Mouse (Mus musculus) embryonic fibroblast, embryonic 13.5 days (primary cell): Measurements from ENCODE around the gene Erbb4. TPM values are rescaled to one million over a fixed set of nuclear protein-coding genes. Genes with fewer than 3 reads are reported as not detected.

ENCODE experiments used
- H3K27ac ChIP-seq: 2 replicates; pipeline ENCODE4 v1.5.1; 2012; ENCODE audit warnings: low read length, control low read depth, inconsistent platforms; ENCODE audit not compliant: insufficient read depth
- H3K4me1 ChIP-seq: 2 replicates; pipeline ENCODE4 v1.6.1; 2011; ENCODE audit warnings: low read length; ENCODE audit not compliant: control insufficient read depth, insufficient read depth
- H3K4me3 ChIP-seq: 2 replicates; pipeline ENCODE4 v1.5.1; 2011; ENCODE audit warnings: mild to moderate bottlenecking, control low read depth, low read length; ENCODE audit not compliant: insufficient read depth
- CTCF ChIP-seq: IDR thresholded peaks from 2 replicates; pipeline ENCODE4 v1.5.1; 2011; ENCODE audit warnings: mild to moderate bottlenecking, control low read depth, low read length, moderate library complexity, borderline replicate concordance; ENCODE audit not compliant: insufficient read depth
- POLR2A ChIP-seq: IDR thresholded peaks from 2 replicates; pipeline ENCODE4 v1.6.1; 2011; ENCODE audit warnings: low read depth, mild to moderate bottlenecking, control low read depth, low read length, moderate library complexity
- polyA plus RNA-seq: library from polyadenylated mRNA; stranded (reverse); fragments of >200 nt; gene quantifications from 2 replicates; pipeline ENCODE4 v1.2.4, GENCODE M21; 2011; ENCODE audit warnings: low read depth; ENCODE audit not compliant: missing spikeins, insufficient read length

Gene Erbb4
- polyA plus RNA-seq, 1 experiment: 0.26 TPM

DNA sequence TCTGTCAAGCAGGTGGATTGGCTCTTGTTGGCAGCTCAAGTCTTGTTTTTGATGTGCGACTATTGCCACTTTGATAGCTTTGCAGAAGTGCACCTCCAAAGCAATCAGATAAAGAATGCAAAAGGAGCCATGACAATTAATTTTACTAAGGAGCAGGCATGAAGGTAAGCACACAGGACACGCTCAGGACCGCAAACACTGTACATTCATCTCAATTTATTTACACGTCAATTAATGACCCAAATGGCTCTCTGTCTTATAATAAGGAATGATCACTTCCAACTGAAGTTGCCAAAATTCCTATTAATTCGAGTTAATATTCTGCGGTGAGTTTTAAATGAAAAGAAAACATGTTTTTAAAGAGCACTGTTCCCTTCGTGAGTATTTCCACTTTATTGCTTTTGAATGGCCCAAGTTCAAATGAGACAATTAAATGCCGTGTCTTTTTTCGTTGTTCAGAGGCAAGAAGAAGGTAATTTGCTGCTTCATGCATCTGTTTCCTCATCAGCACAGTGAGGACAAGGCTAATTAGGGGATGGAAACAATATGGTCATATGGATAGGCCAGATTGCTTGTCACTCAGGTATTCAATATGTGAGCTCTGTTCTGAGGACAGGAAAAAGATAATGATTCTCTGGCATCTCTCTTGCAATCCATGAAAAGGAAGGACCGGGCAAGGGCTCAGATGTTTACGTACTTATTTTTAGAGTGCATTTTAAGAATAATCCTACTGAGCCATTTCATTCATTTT lies 61.5 kb downstream of the Erbb4 start:
- Histone ChIP-seq H3K4me1 (no peaks in the 10 kb centered on the region), H3K27ac (no peak overlapping the region), H3K4me3 (no peak overlapping the region)
- TF ChIP-seq POLR2A (no peak), CTCF (no peak)

DNA sequence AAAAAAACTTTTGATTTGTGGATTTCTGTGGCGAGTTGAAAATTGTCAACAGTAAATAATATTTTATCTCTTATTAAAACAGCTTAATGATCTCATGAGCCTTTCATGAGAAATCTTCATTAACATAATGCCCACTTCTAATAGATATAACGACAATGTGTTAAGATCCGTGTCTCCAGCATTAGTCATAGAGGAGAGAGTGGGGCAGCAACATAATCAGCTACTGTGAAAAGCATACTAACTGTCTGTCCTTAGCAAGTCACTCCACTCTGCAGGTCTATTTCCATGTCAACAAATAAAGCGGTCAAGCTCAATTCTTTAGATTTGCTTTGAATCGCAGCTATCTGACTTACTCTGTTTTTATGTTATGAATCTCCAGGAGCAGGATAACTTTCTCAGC lies 80.0 kb downstream of the Erbb4 start:
- H3K27ac ChIP-seq: no peak overlapping the region
- no peak for TF ChIP-seq POLR2A
- no peak for TF ChIP-seq CTCF
- H3K4me3 ChIP-seq: no peak overlapping the region
- no peaks in the 10 kb centered on the region for H3K4me1 ChIP-seq

DNA sequence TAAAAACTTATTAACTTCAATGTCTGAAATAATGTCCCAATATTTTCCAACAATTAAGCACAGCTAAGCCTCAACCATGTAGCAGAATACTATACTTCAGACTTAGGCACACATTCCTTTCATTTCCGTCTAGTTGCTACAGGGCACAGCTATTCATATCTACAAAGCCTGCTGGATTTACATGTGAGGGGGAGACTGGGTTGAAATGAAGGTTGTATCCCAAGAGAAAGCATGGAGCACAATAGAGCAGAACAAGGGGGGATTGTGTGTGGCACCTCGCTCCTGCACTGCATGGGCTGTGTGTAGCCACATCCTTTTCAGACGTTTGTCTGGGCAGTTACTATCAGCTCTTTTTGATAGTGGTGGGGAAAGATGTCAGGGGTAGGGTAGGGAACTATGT lies 83.0 kb downstream of the Erbb4 start:
- TF ChIP-seq CTCF (no peak), POLR2A (no peak)
- H3K27ac ChIP-seq: no peak overlapping the region
- H3K4me1 ChIP-seq: no peaks in the 10 kb centered on the region
- no peak overlapping the region for H3K4me3 ChIP-seq

DNA sequence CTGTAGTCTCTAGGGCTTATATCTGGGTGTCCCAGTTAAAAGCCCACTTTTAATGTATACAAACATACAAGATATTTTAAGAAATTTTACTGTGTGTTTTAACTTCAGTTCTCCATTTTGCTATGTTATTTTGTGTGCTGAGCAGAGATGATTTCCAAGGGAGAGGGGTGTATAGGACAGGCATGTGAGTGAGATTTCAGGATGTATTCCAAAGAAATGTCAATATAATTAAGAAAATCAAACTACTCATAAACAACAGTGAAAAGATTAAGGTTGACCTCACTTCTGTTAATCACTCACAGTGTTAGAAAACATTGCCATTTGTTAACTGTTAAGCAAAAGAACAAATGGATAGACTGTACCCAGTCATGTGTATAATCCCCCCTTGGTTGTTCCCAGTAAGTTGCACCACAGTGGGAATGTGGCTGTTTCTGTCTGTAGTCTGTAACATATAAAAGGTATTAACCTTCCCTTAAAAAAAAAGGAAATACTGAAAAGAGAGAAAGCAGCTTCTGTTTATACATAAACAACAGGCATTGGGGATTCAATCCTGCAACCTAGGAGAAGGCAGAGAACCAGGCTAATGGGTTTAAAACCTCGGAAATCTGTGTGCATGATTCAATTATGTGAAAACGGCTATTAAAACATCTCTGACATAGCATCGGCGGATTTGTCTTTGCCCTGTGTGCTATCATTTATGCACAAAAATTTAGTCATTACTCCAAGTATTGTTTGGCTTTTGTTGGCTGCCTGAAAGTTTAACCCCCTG lies 84.5 kb downstream of the Erbb4 start:
- no peak for TF ChIP-seq POLR2A
- TF ChIP-seq CTCF: no peak
- H3K27ac ChIP-seq: no peak overlapping the region
- H3K4me3 ChIP-seq: no peak overlapping the region
- no peaks in the 10 kb centered on the region for H3K4me1 ChIP-seq

DNA sequence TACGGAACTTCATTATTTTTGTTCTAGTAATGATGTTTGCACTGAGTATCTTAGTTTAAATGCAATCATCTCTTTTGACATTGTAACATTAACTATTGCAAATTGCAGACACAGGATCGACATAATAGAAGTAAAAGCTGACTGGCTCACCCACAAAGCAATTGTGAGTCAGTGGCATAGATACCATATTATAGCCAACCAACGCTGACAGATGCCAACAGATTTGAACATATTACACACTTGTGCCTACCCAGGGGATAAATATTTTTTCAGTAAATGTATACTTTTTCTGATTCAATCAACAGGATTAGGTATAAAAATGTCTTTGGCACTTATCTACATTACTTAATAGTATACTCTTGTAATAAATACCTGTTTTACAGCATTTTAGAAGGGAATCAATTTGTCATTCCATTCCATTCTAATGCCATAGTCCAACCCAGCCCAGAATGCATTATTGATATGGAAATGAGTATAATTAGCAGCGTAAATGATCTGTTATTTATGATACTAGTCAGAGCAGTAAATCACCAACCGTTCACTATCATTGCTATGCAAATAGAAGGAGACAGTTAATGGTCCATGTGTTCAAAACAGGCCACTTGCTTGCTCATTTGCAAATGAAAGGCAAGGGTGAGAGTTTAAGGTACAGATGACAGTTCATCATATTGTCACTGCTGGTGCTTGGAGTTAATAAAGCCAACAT lies 97.9 kb downstream of the Erbb4 start:
- Histone ChIP-seq H3K27ac (no peak overlapping the region), H3K4me1 (no peaks in the 10 kb centered on the region), H3K4me3 (no peak overlapping the region)
- TF ChIP-seq CTCF (no peak), POLR2A (no peak)

DNA sequence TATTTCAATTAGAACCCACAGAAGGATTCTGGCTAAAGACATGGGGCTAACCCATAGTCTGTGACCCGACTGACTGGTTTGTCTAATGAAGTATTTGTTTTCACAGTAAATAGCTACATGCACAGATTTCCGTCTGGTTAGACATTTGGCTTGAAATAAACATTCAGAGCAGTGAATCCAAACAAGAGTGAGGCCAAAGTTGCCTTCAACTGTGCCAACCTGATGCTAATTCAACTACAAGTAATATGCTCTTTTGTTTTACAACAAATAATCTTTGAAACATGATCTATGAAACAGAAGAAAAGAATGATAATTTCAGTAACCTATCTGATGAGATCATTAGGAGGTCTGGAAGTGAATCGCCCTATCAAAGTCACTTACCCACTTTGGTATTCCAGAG lies 106.5 kb downstream of the Erbb4 start:
- no peak overlapping the region for H3K27ac ChIP-seq
- TF ChIP-seq CTCF (no peak), POLR2A (no peak)
- no peaks in the 10 kb centered on the region for H3K4me1 ChIP-seq
- no peak overlapping the region for H3K4me3 ChIP-seq

DNA sequence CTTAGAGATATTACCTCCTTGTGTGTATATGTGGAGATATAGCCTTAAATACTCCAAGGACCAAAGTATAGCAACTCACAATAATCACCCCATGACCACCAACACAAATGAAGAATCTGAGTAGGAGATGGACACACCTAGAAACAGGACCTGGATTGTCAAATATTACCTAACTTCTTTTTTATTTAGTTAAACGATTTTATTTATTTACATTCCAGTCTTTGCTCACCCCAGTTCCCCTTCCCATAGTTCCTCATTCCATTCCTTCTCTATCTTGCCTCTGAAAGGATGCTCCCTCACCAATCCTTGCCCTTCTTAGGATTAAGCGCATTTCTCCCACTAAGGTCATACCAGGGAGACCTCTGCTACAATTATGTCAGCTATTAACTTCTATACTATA lies 128.6 kb downstream of the Erbb4 start:
- Histone ChIP-seq H3K27ac (no peak overlapping the region), H3K4me3 (no peak overlapping the region), H3K4me1 (no peaks in the 10 kb centered on the region)
- TF ChIP-seq CTCF: no peak
- no peak for TF ChIP-seq POLR2A

DNA sequence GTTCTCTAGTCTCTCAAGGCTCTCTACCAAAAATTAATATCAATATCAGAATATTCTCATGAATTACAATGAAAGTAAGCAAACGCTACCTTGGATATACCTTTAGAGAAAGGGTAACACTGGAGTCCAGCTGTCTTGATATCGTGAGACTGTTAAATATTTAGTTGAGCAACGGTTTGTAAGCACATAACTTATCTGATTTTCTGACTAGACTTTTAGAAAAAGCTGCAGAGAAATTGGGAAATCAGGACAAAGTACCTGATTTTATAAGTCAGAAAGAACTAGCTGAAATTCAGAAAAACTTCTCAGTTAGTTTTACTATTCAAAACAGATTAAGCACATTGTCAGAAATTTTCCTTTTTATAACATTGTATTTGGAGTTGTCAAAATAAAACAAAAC lies 129.3 kb downstream of the Erbb4 start:
- H3K4me1 ChIP-seq: no peaks in the 10 kb centered on the region
- no peak for TF ChIP-seq POLR2A
- H3K27ac ChIP-seq: no peak overlapping the region
- no peak overlapping the region for H3K4me3 ChIP-seq

DNA sequence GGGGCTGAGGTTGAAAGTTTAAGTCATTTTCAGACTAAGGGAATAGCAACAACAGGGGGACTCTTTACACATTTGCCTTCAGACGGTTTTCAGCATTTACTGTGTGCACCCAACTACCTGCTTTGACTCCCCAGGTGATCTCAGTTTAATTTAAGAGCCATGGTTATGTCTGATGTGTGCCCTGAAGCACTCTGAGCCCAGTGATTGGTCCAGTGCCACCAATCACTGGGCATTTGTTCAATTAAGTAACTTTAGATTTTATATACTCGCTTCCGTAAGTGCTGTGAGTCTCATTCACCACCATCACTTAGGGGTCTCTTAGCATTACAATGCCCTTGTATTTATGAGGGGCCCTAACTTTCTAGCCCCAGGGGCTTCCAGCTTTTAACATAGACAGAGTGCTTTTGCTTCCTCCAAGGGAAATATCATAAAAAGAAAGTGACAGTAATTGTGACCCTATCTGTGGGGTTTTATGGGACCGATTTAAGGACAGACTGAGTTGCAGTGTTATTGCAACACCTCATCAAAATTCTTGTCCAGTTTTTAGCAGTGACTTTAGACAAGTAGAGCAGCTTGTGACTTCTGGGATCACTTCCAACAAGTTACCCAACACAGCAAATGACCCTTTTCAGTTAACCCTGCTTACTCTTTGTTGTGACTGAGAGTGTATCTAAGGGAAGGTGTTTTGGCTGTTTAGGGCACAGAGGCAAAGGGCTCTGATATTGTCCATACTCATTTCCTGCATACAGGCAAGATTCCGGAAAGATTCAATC lies 134.3 kb downstream of the Erbb4 start:
- no peak overlapping the region for H3K4me3 ChIP-seq
- H3K27ac ChIP-seq: no peak overlapping the region
- no peaks in the 10 kb centered on the region for H3K4me1 ChIP-seq
- TF ChIP-seq POLR2A: no peak
- no peak for TF ChIP-seq CTCF

DNA sequence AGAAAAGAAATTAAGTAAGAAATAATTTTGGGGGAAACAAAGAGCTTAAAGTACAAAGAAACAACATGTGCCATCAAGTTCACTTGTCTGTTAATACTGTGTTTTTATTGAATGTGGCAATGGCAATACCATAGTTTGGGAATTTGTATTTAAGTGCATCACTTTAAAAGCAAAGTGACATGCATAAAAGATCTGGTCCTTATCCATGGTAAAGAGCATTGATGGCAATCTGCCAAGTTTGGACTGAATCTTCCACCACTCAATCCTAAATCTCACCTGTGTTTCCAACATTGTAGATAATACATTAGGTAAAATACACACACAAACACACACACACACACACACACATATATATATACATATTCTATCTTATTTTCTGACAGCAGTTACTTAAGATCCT lies 143.7 kb downstream of the Erbb4 start:
- no peak overlapping the region for H3K4me3 ChIP-seq
- H3K4me1 ChIP-seq: no peaks in the 10 kb centered on the region
- no peak for TF ChIP-seq CTCF
- no peak for TF ChIP-seq POLR2A
- no peak overlapping the region for H3K27ac ChIP-seq
